ENCODE assay signal across 8 mouse cellular contexts in the genomic region with DNA sequence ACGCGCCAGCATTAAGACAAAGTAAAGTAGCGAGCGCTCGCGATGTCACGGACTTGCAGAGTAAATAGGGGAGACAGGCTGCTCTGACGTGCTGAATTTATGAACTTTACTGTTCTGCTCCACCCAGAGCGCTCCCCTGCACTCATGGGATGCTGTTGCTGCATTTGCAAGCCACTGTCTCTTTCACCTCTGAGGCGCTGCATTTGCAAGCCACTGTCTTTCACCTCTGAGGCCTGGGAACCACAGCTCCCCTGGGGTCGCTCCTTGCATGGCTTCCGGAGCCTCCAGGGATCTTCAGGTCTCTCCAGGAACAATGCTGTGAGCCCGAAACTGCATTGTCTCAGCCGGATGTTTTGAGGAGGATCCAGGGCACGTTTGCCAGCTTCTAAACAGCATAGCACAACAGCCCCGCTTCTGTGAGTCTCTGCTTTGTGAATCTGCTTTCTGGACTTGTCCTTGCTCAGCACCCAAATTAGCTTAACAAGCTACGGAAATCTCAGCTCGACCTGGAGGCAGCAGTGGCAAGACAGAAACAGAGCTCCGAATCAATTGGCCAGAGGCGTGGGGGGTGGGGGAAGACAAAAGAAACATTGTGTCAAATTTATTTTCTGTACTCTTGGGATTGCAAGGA.
A peak's percentile ranks its signal among the peaks of the same experiment; 100 is the strongest.
DNase-seq lines count a peak whose midpoint lies in the region; ATAC-seq and TF ChIP-seq lines count a peak whose summit lies in the region.

No protein-coding gene starts in this region.

- H3K79me2 ChIP-seq in myocyte (ENCODE audit: control insufficient read depth, insufficient read depth) = no peaks in the 10 kb centered on the region

- in situ Hi-C loops in ES-E14 (cut with MboI; ENCODE audit: low sequenced_read_pairs in 2 of 2, unreplicated experiment in 2 of 2) = no loop called here

- peak overlapping the region; percentile 20 for H3K27ac ChIP-seq in ES-E14 (ENCODE audit: insufficient read depth, low read depth, low read length, poor library complexity, severe bottlenecking)
- H3K27ac ChIP-seq in forebrain, embryonic 14.5 days (ENCODE audit: low read depth, low read length) = peak overlapping the region; percentile 75
- H3K27ac ChIP-seq in hindbrain, embryonic 14.5 days = peak overlapping the region; percentile 94
- H3K27ac ChIP-seq in limb, embryonic 11.5 days (replicated peaks; ENCODE audit: low read depth, low read length) = no peak overlapping the region

- no peaks in the 10 kb centered on the region for H3K27me3 ChIP-seq in forebrain, embryonic 14.5 days (replicated peaks; ENCODE audit: control insufficient read depth, insufficient read depth, low read length)
- no peaks in the 10 kb centered on the region for H3K27me3 ChIP-seq in hindbrain, embryonic 14.5 days (ENCODE audit: control insufficient read depth, insufficient read depth, low read length)
- H3K27me3 ChIP-seq in limb, embryonic 11.5 days (ENCODE audit: control insufficient read depth, insufficient read depth, low read length) = 0 out of 2 replicates have a peak, but pooled peaks cover 2% of the 10 kb centered on the region
- H3K27me3 ChIP-seq in myocyte (ENCODE audit: control insufficient read depth, insufficient read depth, insufficient read length) = no peaks in the 10 kb centered on the region

- no peak for TF ChIP-seq CTCF in brain, embryonic 14.5 days (IDR thresholded peaks at IDR 0.05; ENCODE audit: borderline replicate concordance, extremely low read depth, insufficient read depth, insufficient read length)

- no peak overlapping the region for H3K9ac ChIP-seq in ES-E14 (ENCODE audit: insufficient read depth, low read depth, low read length, poor library complexity, severe bottlenecking)
- H3K9ac ChIP-seq in forebrain, embryonic 14.5 days (ENCODE audit: low read length) = peak overlapping the region; percentile 82
- H3K9ac ChIP-seq in hindbrain, embryonic 14.5 days = peak overlapping the region; percentile 68
- H3K9ac ChIP-seq in limb, embryonic 11.5 days (ENCODE audit: low read length) = peak overlapping the region; percentile 50

- H3K4me3 ChIP-seq in ES-E14 (ENCODE audit: insufficient read depth in 1 of 2, low read depth in 1 of 2, low read length in 2 of 2, poor library complexity in 1 of 2, severe bottlenecking in 1 of 2) (peak overlapping the region; percentile 4 to 43; a peak in 3 of 4 replicates), myocyte (peak overlapping the region; percentile 19)
- H3K4me3 ChIP-seq in forebrain, embryonic 14.5 days (ENCODE audit: low read depth, low read length) = peak overlapping the region; percentile 43
- H3K4me3 ChIP-seq in hindbrain, embryonic 14.5 days (replicated peaks; ENCODE audit: low read length) = peak overlapping the region; percentile 43
- H3K4me3 ChIP-seq in limb, embryonic 11.5 days (ENCODE audit: low read depth, low read length) = peak overlapping the region; percentile 33

- no peak overlapping the region for H3ac ChIP-seq in myocyte (ENCODE audit: control insufficient read depth, insufficient read length)

- peak; percentile 38 for DNase-seq in ES-E14 (ENCODE audit: low read depth, low spot score)
- DNase-seq in brain, embryonic 14.5 days (ENCODE audit: low read depth) = peak; percentile 75
- DNase-seq in forebrain, embryonic 14.5 days (ENCODE audit: low spot score) = peak; percentile 60
- DNase-seq in hindbrain, embryonic 14.5 days (ENCODE audit: low spot score) = peak; percentile 58
- DNase-seq in limb, embryonic 11.5 days (ENCODE audit: low spot score) = peak; percentile 50
- DNase-seq in T-cell, adult 2 months (ENCODE audit: low spot score) = no peak
- no peak for DNase-seq in thymus, postnatal 14 days

- peak; percentile 27 for ATAC-seq in forebrain, embryonic 14.5 days
- ATAC-seq in hindbrain, embryonic 14.5 days (ENCODE audit: low FRiP score) = peak; percentile 61; the same call in 1 of the 2 replicates
- ATAC-seq in limb, embryonic 11.5 days (ENCODE audit: insufficient number of reproducible peaks, low FRiP score, low TSS enrichment, low read depth) = no peak

- no peaks in the 10 kb centered on the region for H3K36me3 ChIP-seq in ES-E14 (ENCODE audit: control insufficient read depth, insufficient read depth, low read length, poor library complexity, severe bottlenecking)
- H3K36me3 ChIP-seq in forebrain, embryonic 14.5 days (ENCODE audit: control insufficient read depth, insufficient read depth, low read length) = no peaks in the 10 kb centered on the region
- H3K36me3 ChIP-seq in hindbrain, embryonic 14.5 days (replicated peaks; ENCODE audit: control insufficient read depth, insufficient read depth) = no peaks in the 10 kb centered on the region
- no peaks in the 10 kb centered on the region for H3K36me3 ChIP-seq in limb, embryonic 11.5 days (ENCODE audit: control insufficient read depth, insufficient read depth, low read length)
- no peaks in the 10 kb centered on the region for H3K36me3 ChIP-seq in myocyte (ENCODE audit: control insufficient read depth, insufficient read depth)

- H3K4me1 ChIP-seq in ES-E14 (ENCODE audit: control insufficient read depth in 2 of 2, insufficient read depth in 2 of 2, low read length in 2 of 2, poor library complexity in 1 of 2) = no peaks in the 10 kb centered on the region
- H3K4me1 ChIP-seq in forebrain, embryonic 14.5 days (ENCODE audit: control insufficient read depth, insufficient read depth, low read length) = peaks cover 9% of the 10 kb centered on the region; the same call in 1 of the 2 replicates
- peaks cover 14% of the 10 kb centered on the region for H3K4me1 ChIP-seq in hindbrain, embryonic 14.5 days (replicated peaks; ENCODE audit: control insufficient read depth, insufficient read depth, low read length)
- peaks cover 11% of the 10 kb centered on the region for H3K4me1 ChIP-seq in limb, embryonic 11.5 days (ENCODE audit: control insufficient read depth, insufficient read depth, low read length)

- no peaks in the 10 kb centered on the region for H3K9me3 ChIP-seq in ES-E14 (ENCODE audit: control insufficient read depth, insufficient read depth, low read depth, low read length)
- no peaks in the 10 kb centered on the region for H3K9me3 ChIP-seq in forebrain, embryonic 14.5 days (replicated peaks; ENCODE audit: control insufficient read depth, low read length)
- H3K9me3 ChIP-seq in hindbrain, embryonic 14.5 days (ENCODE audit: control insufficient read depth, low read length) = no peaks in the 10 kb centered on the region
- no peaks in the 10 kb centered on the region for H3K9me3 ChIP-seq in limb, embryonic 11.5 days (ENCODE audit: control insufficient read depth, low read length)

- H3K4me2 ChIP-seq in forebrain, embryonic 14.5 days (ENCODE audit: low read length) = peak overlapping the region; percentile 95
- H3K4me2 ChIP-seq in hindbrain, embryonic 14.5 days (replicated peaks) = peak overlapping the region; percentile 90
- peak overlapping the region; percentile 96 for H3K4me2 ChIP-seq in limb, embryonic 11.5 days (ENCODE audit: low read depth, severe bottlenecking)
- H3K4me2 ChIP-seq in myocyte (ENCODE audit: low read depth) = peak overlapping the region; percentile 81

- no peak for TF ChIP-seq POLR2A in brain, embryonic 14.5 days (IDR thresholded peaks at IDR 0.05; ENCODE audit: borderline replicate concordance, extremely low read depth, insufficient read depth, insufficient read length, poor library complexity, severe bottlenecking)
- TF ChIP-seq POLR2A in myocyte (IDR thresholded peaks at IDR 0.05; ENCODE audit: insufficient read length, low read depth) = no peak

- under 1% methylated on average over 20 of the region's 20 CpGs for WGBS in forebrain, embryonic 14.5 days
- under 1% methylated on average over 20 of the region's 20 CpGs for WGBS in hindbrain, embryonic 14.5 days
- WGBS in limb, embryonic 11.5 days = under 1% methylated on average over 20 of the region's 20 CpGs

TF ChIP-seq in ES-E14, 5 proteins besides CTCF, POLR2A, EP300 and RAD21:
- TF ChIP-seq MAFK (IDR thresholded peaks at IDR 0.05; ENCODE audit: insufficient read depth, low read depth, low read length) = no peak
- TF ChIP-seq ZNF384 (IDR thresholded peaks at IDR 0.05; ENCODE audit: low read depth, low read length) = no peak
- TF ChIP-seq CHD2 (IDR thresholded peaks at IDR 0.05; ENCODE audit: low read depth, low read length) = no peak
- TF ChIP-seq ZC3H11A (IDR thresholded peaks at IDR 0.05; ENCODE audit: borderline replicate concordance, low read depth, low read length) = no peak
- no peak for TF ChIP-seq HCFC1 (IDR thresholded peaks at IDR 0.05; ENCODE audit: borderline replicate concordance, insufficient read depth, low read length)

TF ChIP-seq in myocyte, 11 proteins besides CTCF, POLR2A, EP300 and RAD21:
- TF ChIP-seq TCF3 (IDR thresholded peaks at IDR 0.05; ENCODE audit: insufficient read length, low read depth) (no peak), SRF (IDR thresholded peaks at IDR 0.05; ENCODE audit: control insufficient read depth, insufficient read length, low read depth) (no peak), POLR2AphosphoS2 (IDR thresholded peaks at IDR 0.05; ENCODE audit: insufficient read length, low read depth) (no peak), REST (IDR thresholded peaks at IDR 0.05; ENCODE audit: insufficient read depth, insufficient read length) (no peak), E2F4 (IDR thresholded peaks at IDR 0.05; ENCODE audit: insufficient read depth) (no peak), CEBPB (IDR thresholded peaks at IDR 0.05; ENCODE audit: insufficient read depth, poor library complexity, severe bottlenecking) (no peak), USF1 (IDR thresholded peaks at IDR 0.05; ENCODE audit: low read depth) (no peak), MYOG (IDR thresholded peaks at IDR 0.05; ENCODE audit: control insufficient read depth in 1 of 3, insufficient read depth in 1 of 3, insufficient read length in 2 of 3, low read depth in 2 of 3) (no peak), TCF12 (IDR thresholded peaks at IDR 0.05; ENCODE audit: insufficient read depth, poor library complexity, severe bottlenecking) (no peak), MAX (IDR thresholded peaks at IDR 0.05; ENCODE audit: low read depth) (no peak), MYOD1 (IDR thresholded peaks at IDR 0.05; ENCODE audit: control insufficient read depth in 1 of 3, insufficient read length in 2 of 3, low read depth in 2 of 3) (no peak)

Comparison
In these comparisons a context has a peak if more than half of its experiments do, and no peak if none do; other contexts are left out.
1. DNase-seq: peak in ES-E14 (single experiment), brain, embryonic 14.5 days (single experiment), forebrain, embryonic 14.5 days (single experiment), hindbrain, embryonic 14.5 days (single experiment) and limb, embryonic 11.5 days (single experiment); none in T-cell, adult 2 months (single experiment) and thymus, postnatal 14 days (single experiment).
2. Peak in every context shown above with its lines, with median percentiles within 50 percentile points of each other: H3K4me3 ChIP-seq and H3K4me2 ChIP-seq.